Mouse (Mus musculus) CH12.LX (cell line): Measurements from ENCODE around the gene Rab28. TPM values are rescaled to one million over a fixed set of nuclear protein-coding genes. Genes with fewer than 3 reads are reported as not detected.

Source experiments
- DNase-seq: peaks from one replicate; pipeline ENCODE4 v3.0.0-alpha.2; 2013; ENCODE audit errors: extremely low read depth
- H3K27ac ChIP-seq: 2 replicates; pipeline ENCODE4 v1.5.1; 2012; ENCODE audit warnings: low read depth, mild to moderate bottlenecking, control low read depth, moderate library complexity; ENCODE audit not compliant: insufficient read depth
- H3K27me3 ChIP-seq: replicated peaks from 2 replicates; pipeline ENCODE3; 2012; ENCODE audit warnings: inconsistent platforms
- H3K36me3 ChIP-seq, 2 experiments: replicated peaks in 1 of 2; 2 replicates each; pipeline versions ENCODE3 to v1.6.1; 2012; ENCODE audit warnings: inconsistent platforms in 1 of 2, low read length in 1 of 2, mild to moderate bottlenecking in 1 of 2, mixed read lengths in 1 of 2, moderate library complexity in 1 of 2; ENCODE audit not compliant: control insufficient read depth in 1 of 2, insufficient read depth in 1 of 2
- H3K4me1 ChIP-seq, 2 experiments: 2 replicates each; pipeline ENCODE4 v1.6.1; 2012; ENCODE audit warnings: inconsistent platforms in 1 of 2, moderate library complexity in 1 of 2; ENCODE audit not compliant: insufficient read depth in 2 of 2, control insufficient read depth in 1 of 2
- H3K4me2 ChIP-seq: 2 replicates; pipeline ENCODE4 v1.6.1; 2012; ENCODE audit warnings: low read depth, mild to moderate bottlenecking, control low read depth; ENCODE audit not compliant: poor library complexity, insufficient read depth, severe bottlenecking
- H3K4me3 ChIP-seq, 3 experiments: fragments of 150-350 bp in 1 of 3; sonication (generic) in 1 of 3; replicated peaks in 1 of 3; 2 replicates each; pipeline versions ENCODE3 to v1.5.1; 2011 to 2012; ENCODE audit warnings: low read depth in 2 of 3, low read length in 2 of 3, mild to moderate bottlenecking in 2 of 3, moderate library complexity in 2 of 3, control low read depth in 1 of 3, improper control_type of control experiment in 1 of 3, inconsistent platforms in 1 of 3, mixed read lengths in 1 of 3; ENCODE audit not compliant: poor library complexity in 1 of 3
- H3K79me2 ChIP-seq: replicated peaks from 2 replicates; pipeline ENCODE4 v1.6.1; 2012; ENCODE audit warnings: mild to moderate bottlenecking, moderate library complexity; ENCODE audit not compliant: control insufficient read depth, poor library complexity, insufficient read depth, severe bottlenecking; ENCODE audit errors: extremely low read depth
- H3K9ac ChIP-seq: 2 replicates; pipeline ENCODE4 v1.6.1; 2012; ENCODE audit warnings: low read depth, mild to moderate bottlenecking, control low read depth, moderate library complexity; ENCODE audit not compliant: insufficient read depth
- H3K9me3 ChIP-seq: replicated peaks from 2 replicates; pipeline ENCODE3; 2012; ENCODE audit warnings: low read length, inconsistent platforms, mixed read lengths
- CTCF ChIP-seq, 2 experiments: IDR thresholded peaks in 1 of 2; conservative IDR thresholded peaks in 1 of 2; 2 replicates each; pipeline ENCODE4 v1.5.1; 2011 to 2012; ENCODE audit warnings: low read depth in 2 of 2, low read length in 2 of 2, improper control_type of control experiment in 1 of 2, inconsistent platforms in 1 of 2, mild to moderate bottlenecking in 1 of 2, moderate library complexity in 1 of 2
- HCFC1 ChIP-seq: IDR thresholded peaks from 2 replicates; pipeline ENCODE4 v1.6.1; 2012; ENCODE audit warnings: low read depth, mild to moderate bottlenecking, inconsistent platforms, low read length, improper control_type of control experiment
- JUND ChIP-seq: conservative IDR thresholded peaks from 2 replicates; pipeline ENCODE4 v1.6.1; 2011; ENCODE audit warnings: low read depth, low read length, improper control_type of control experiment
- MAX ChIP-seq: IDR thresholded peaks from 2 replicates; pipeline ENCODE4 v1.6.1; 2011; ENCODE audit warnings: low read length, improper control_type of control experiment
- MEF2A ChIP-seq: IDR thresholded peaks from 2 replicates; pipeline ENCODE4 v1.6.1; 2014; ENCODE audit warnings: low read depth, mild to moderate bottlenecking, inconsistent platforms, low read length, improper control_type of control experiment, borderline replicate concordance
- MYC ChIP-seq: IDR thresholded peaks from 2 replicates; pipeline ENCODE4 v1.6.1; 2011; ENCODE audit warnings: low read depth, mild to moderate bottlenecking, improper control_type of control experiment, low read length
- NRF1 ChIP-seq: IDR thresholded peaks from 2 replicates; pipeline ENCODE4 v1.6.1; 2014; ENCODE audit warnings: low read depth, mild to moderate bottlenecking, inconsistent platforms, low read length, improper control_type of control experiment, moderate library complexity
- RAD21 ChIP-seq: IDR thresholded peaks from 2 replicates; pipeline ENCODE4 v1.6.1; 2011; ENCODE audit warnings: low read depth, mild to moderate bottlenecking, low read length, improper control_type of control experiment, moderate library complexity
- SMC3 ChIP-seq: IDR thresholded peaks from 2 replicates; pipeline ENCODE4 v1.6.1; 2011; ENCODE audit warnings: low read depth, low read length, improper control_type of control experiment
- TBP ChIP-seq: conservative IDR thresholded peaks from 2 replicates; pipeline ENCODE4 v1.6.1; 2011; ENCODE audit warnings: low read depth, low read length, improper control_type of control experiment
- USF1 ChIP-seq: IDR thresholded peaks from 2 replicates; pipeline ENCODE4 v1.6.1; 2014; ENCODE audit warnings: low read depth, mild to moderate bottlenecking, inconsistent platforms, low read length, improper control_type of control experiment
- ZKSCAN1 ChIP-seq: IDR thresholded peaks from 2 replicates; pipeline ENCODE4 v1.6.1; 2012; ENCODE audit warnings: low read depth, inconsistent platforms, low read length, improper control_type of control experiment, borderline replicate concordance
- dilution Hi-C: fragments of 300-500 bp; cut with MboI; formaldehyde crosslinking; loops from 2 replicates; pipeline ENCODE4 v1.14.3; 2020; ENCODE audit warnings: low sequenced_read_pairs; ENCODE audit not compliant: extremely low pct_unique_long_range_greater_than_20kb, extremely low pct_ligation_motif_present
- in situ Hi-C: fragments of 300-500 bp; cut with MboI; formaldehyde crosslinking; loops from 3 replicates; pipeline ENCODE4 v1.14.3; 2019; ENCODE audit warnings: low sequenced_read_pairs, low pct_ligation_motif_present, low pct_unique_long_range_greater_than_20kb, mixed read lengths
- polyA plus RNA-seq: library from polyadenylated mRNA; unstranded; fragments of >175 nt; gene quantifications from 2 replicates; pipeline ENCODE4 v1.2.1, GENCODE M21; 2012; ENCODE audit warnings: low read depth; ENCODE audit not compliant: insufficient read length
- total RNA-seq, 2 experiments: library from RNA; depleted of rRNA; stranded (reverse); fragments of 300-350 nt in 1 of 2; fragments of >200 nt in 1 of 2; gene quantifications; 2 replicates each; pipeline ENCODE4 v1.2.3; 2012 to 2014

Gene Rab28
- total and polyA plus RNA-seq, 3 experiments, result 41.1 to 90.6 (median 42.2) TPM

- TF ChIP-seq CTCF (conservative IDR thresholded peaks at IDR 0.05 in 1 of 2, IDR thresholded peaks at IDR 0.05 in 1 of 2; ENCODE audit: low read depth in 2 of 2, low read length in 2 of 2) (no peak), TBP (no peak)
Observed at GRCm38 (mm10) chr5:41610447-41611030, 97.4 kb downstream of the Rab28 start (continued).

GRCm38 (mm10) chr5:41596242-41597117 lies 111.5 kb downstream of the Rab28 start:
- dilution Hi-C loops, result no loop called here
- in situ Hi-C loops, result no loop called here

GRCm38 (mm10) chr5:41595199-41595598 lies 112.8 kb downstream of the Rab28 start:
- Histone ChIP-seq H3K9ac (no peak overlapping the region), H3K27ac (no peak overlapping the region), H3K9me3 (no peaks in the 10 kb centered on the region), H3K79me2 (no peaks in the 10 kb centered on the region)
- dilution Hi-C loops (no loop called here), in situ Hi-C loops (no loop called here)
- DNase-seq, result no peak
- TF ChIP-seq RAD21, result no peak; the same call in 1 of the 2 replicates
- TF ChIP-seq SMC3, result peak; percentile 18
- TF ChIP-seq CTCF (conservative IDR thresholded peaks at IDR 0.05 in 1 of 2, IDR thresholded peaks at IDR 0.05 in 1 of 2; ENCODE audit: low read depth in 2 of 2, low read length in 2 of 2), result peak in 1 of 2 experiments; percentile 25; a peak in 2 of 4 replicates
- no peak for TF ChIP-seq JUND
- no peak for TF ChIP-seq TBP
- TF ChIP-seq, all 38 proteins: peak for 2
- Histone ChIP-seq H3K4me3 (no peak overlapping the region), H3K4me2 (no peak overlapping the region), H3K4me1 (no peaks in the 10 kb centered on the region), H3K36me3 (no peaks in the 10 kb centered on the region), H3K27me3 (no peaks in the 10 kb centered on the region)

More at GRCm38 (mm10) chr5:41596242-41597117, 111.5 kb downstream of the Rab28 start:
- Histone ChIP-seq H3K27ac (no peak overlapping the region), H3K9me3 (no peaks in the 10 kb centered on the region), H3K36me3 (no peaks in the 10 kb centered on the region), H3K9ac (no peak overlapping the region), H3K79me2 (no peaks in the 10 kb centered on the region), H3K4me2 (no peak overlapping the region), H3K27me3 (no peaks in the 10 kb centered on the region), H3K4me3 (no peak overlapping the region), H3K4me1 (no peaks in the 10 kb centered on the region)
- TF ChIP-seq NRF1 (no peak), USF1 (no peak), MYC (no peak), JUND (no peak), ZKSCAN1 (no peak), MEF2A (no peak), MAX (no peak), RAD21 (no peak), HCFC1 (no peak)
- peak; percentile 24 for DNase-seq
